ENCODE assay signal across 8 mouse cellular contexts in the genomic region with DNA sequence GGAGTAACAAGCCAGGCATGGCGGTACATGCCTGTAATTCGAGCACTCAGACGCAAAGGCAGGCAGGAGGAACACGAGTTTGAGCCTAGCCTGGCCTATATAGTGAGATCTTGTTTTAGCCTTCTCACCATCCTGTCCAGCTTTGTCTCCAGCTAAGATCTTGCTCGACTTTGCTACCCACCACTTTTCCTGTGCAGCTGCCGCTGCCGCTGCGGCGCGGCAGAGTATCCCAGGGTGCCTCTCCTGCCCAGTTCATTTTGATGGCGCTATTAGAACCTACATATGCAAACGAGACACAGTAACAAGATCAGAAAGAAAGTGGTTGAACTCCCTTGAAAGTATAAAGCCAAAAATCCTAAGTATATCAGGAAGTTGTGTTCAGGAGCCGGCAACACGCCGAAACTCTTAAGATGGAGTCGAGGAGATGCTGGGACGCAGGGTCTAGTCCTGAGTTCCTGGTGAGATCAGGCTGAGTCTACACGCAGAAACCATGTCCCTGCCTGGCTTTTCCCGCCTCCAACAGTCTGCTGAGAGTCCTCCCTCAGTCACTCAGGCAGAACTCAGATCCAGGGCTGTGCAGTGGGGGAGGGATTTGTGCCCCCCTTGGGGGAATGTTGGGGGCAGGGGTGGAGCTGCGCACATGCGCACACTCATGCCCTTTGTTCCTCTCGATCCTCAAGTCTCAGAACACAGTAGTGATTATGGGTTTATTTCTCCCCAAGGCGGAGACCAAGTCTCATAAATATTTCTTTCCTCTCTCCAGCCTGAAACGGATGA. TPM values are rescaled to one million over a fixed set of nuclear protein-coding genes. Genes with fewer than 3 reads are reported as not detected.
DNase-seq lines count a peak whose midpoint lies in the region; ATAC-seq and TF ChIP-seq lines count a peak whose summit lies in the region.

No protein-coding gene starts in this region.

- peak overlapping the region; percentile 97 for H3K27ac ChIP-seq in embryonic facial prominence, embryonic 15.5 days (replicated peaks)
- H3K27ac ChIP-seq in kidney, embryonic 14.5 days (ENCODE audit: low read depth, low read length) = peak overlapping the region; percentile 98
- peak overlapping the region; percentile 96 for H3K27ac ChIP-seq in limb, embryonic 15.5 days
- H3K27ac ChIP-seq in midbrain, postnatal 0 days (ENCODE audit: low read depth, low read length) = peak overlapping the region; percentile 93

- peak overlapping the region; percentile 48 for H3K4me2 ChIP-seq in embryonic facial prominence, embryonic 15.5 days (replicated peaks)
- peak overlapping the region; percentile 57 for H3K4me2 ChIP-seq in kidney, embryonic 14.5 days (replicated peaks; ENCODE audit: low read depth, low read length)
- H3K4me2 ChIP-seq in limb, embryonic 15.5 days = peak overlapping the region; percentile 49
- H3K4me2 ChIP-seq in midbrain, postnatal 0 days (ENCODE audit: low read depth, low read length, poor library complexity, severe bottlenecking) = peak overlapping the region; percentile 52

- no peak for TF ChIP-seq CTCF in midbrain, postnatal 0 days (IDR thresholded peaks at IDR 0.05)

- H3K4me1 ChIP-seq in embryonic facial prominence, embryonic 15.5 days = 0 out of 2 replicates have a peak, but pooled peaks cover 7% of the 10 kb centered on the region
- H3K4me1 ChIP-seq in kidney, embryonic 14.5 days (ENCODE audit: control insufficient read depth, insufficient read depth, low read length) = no peaks in the 10 kb centered on the region
- H3K4me1 ChIP-seq in limb, embryonic 15.5 days = peaks cover 7% of the 10 kb centered on the region; the same call in 1 of the 2 replicates
- H3K4me1 ChIP-seq in midbrain, postnatal 0 days (ENCODE audit: insufficient read depth, low read length) = no peaks in the 10 kb centered on the region

- H3K9me3 ChIP-seq in embryonic facial prominence, embryonic 15.5 days (replicated peaks) = no peaks in the 10 kb centered on the region
- no peaks in the 10 kb centered on the region for H3K9me3 ChIP-seq in kidney, embryonic 14.5 days (ENCODE audit: control insufficient read depth, low read length)
- H3K9me3 ChIP-seq in limb, embryonic 15.5 days = no peaks in the 10 kb centered on the region
- H3K9me3 ChIP-seq in midbrain, postnatal 0 days (ENCODE audit: low read length) = no peaks in the 10 kb centered on the region

- peak overlapping the region; percentile 12; the same call in 1 of the 2 replicates for H3K9ac ChIP-seq in embryonic facial prominence, embryonic 15.5 days
- H3K9ac ChIP-seq in kidney, embryonic 14.5 days (ENCODE audit: low read depth, low read length) = peak overlapping the region; percentile 59
- peak overlapping the region; percentile 33; the same call in 1 of the 2 replicates for H3K9ac ChIP-seq in limb, embryonic 15.5 days
- H3K9ac ChIP-seq in midbrain, postnatal 0 days (replicated peaks; ENCODE audit: low read length, poor library complexity, severe bottlenecking) = peak overlapping the region; percentile 63

- ATAC-seq in embryonic facial prominence, embryonic 15.5 days (ENCODE audit: insufficient number of reproducible peaks, low FRiP score, low TSS enrichment, low read depth) = peak; percentile 95
- peak; percentile 96 for ATAC-seq in kidney, embryonic 14.5 days (ENCODE audit: low FRiP score, low TSS enrichment)
- peak; percentile 94 for ATAC-seq in limb, embryonic 15.5 days (ENCODE audit: insufficient number of reproducible peaks, low FRiP score, low TSS enrichment, low read depth)
- ATAC-seq in midbrain, postnatal 0 days (ENCODE audit: low FRiP score) = peak; percentile 95

- WGBS in embryonic facial prominence, embryonic 15.5 days = 16% methylated on average over 24 of the region's 24 CpGs
- WGBS in kidney, embryonic 14.5 days = 13% methylated on average over 24 of the region's 24 CpGs
- WGBS in limb, embryonic 15.5 days = 13% methylated on average over 24 of the region's 24 CpGs
- WGBS in midbrain, postnatal 0 days = 18% methylated on average over 24 of the region's 24 CpGs

- H3K4me3 ChIP-seq in embryonic facial prominence, embryonic 15.5 days (replicated peaks) = peak overlapping the region; percentile 33
- peak overlapping the region; percentile 33 for H3K4me3 ChIP-seq in kidney, embryonic 14.5 days (ENCODE audit: low read length)
- peak overlapping the region; percentile 33 for H3K4me3 ChIP-seq in limb, embryonic 15.5 days
- H3K4me3 ChIP-seq in midbrain, postnatal 0 days (ENCODE audit: low read depth, low read length) = peak overlapping the region; percentile 33

- peak; percentile 90 for DNase-seq in 3T3-L1 (ENCODE audit: low read depth, low spot score)
- DNase-seq in adrenal gland, postnatal 4 days (ENCODE audit: low spot score in 2 of 2) = peak; percentile 30 to 47
- DNase-seq in heart, adult 9 months (ENCODE audit: low spot score in 2 of 2) = peak; percentile 92
- peak; percentile 92 for DNase-seq in midbrain, postnatal 0 days (ENCODE audit: low spot score)
- peak; percentile 72 to 76 for DNase-seq in spleen, postnatal 36 days (ENCODE audit: low spot score in 2 of 2)

- peaks cover 7% of the 10 kb centered on the region for H3K27me3 ChIP-seq in embryonic facial prominence, embryonic 15.5 days
- H3K27me3 ChIP-seq in kidney, embryonic 14.5 days (ENCODE audit: control insufficient read depth, insufficient read depth, low read length) = no peaks in the 10 kb centered on the region; the same call in 1 of the 2 replicates
- H3K27me3 ChIP-seq in limb, embryonic 15.5 days = 0 out of 2 replicates have a peak, but pooled peaks cover 7% of the 10 kb centered on the region
- H3K27me3 ChIP-seq in midbrain, postnatal 0 days (ENCODE audit: insufficient read depth, low read length) = no peaks in the 10 kb centered on the region

- H3K36me3 ChIP-seq in embryonic facial prominence, embryonic 15.5 days = no peaks in the 10 kb centered on the region
- H3K36me3 ChIP-seq in kidney, embryonic 14.5 days (ENCODE audit: control insufficient read depth, insufficient read depth, low read length) = no peaks in the 10 kb centered on the region
- no peaks in the 10 kb centered on the region for H3K36me3 ChIP-seq in limb, embryonic 15.5 days
- H3K36me3 ChIP-seq in midbrain, postnatal 0 days (ENCODE audit: insufficient read depth, low read length) = no peaks in the 10 kb centered on the region

RNA-seq across cellular contexts. Expression of a gene that starts 38.3 kb away (rescaled TPM):
- total RNA-seq in adrenal gland, postnatal 4 days (2021) = 100 to 1,000 TPM; 262 to 355 TPM
- 111 and 116 TPM in 2 replicates for polyA plus RNA-seq in embryonic facial prominence, embryonic 15.5 days (2015; fragmentation: Nextera tagmentation; extraction: Ambion mirVana)
- 131 and 161 TPM in 2 replicates for polyA plus RNA-seq in kidney, embryonic 14.5 days (2014; fragmentation: Nextera tagmentation; extraction: Ambion mirVana)
- polyA plus RNA-seq in limb, embryonic 15.5 days (2015; fragmentation: Nextera tagmentation; extraction: Ambion mirVana) = 107 and 121 TPM in 2 replicates
- total RNA-seq in midbrain, postnatal 0 days (2014; rRNA removed) = 120 and 161 TPM in 2 replicates
- 80.6 and 109 TPM in 2 replicates for polyA plus RNA-seq in midbrain, postnatal 0 days (2015; fragmentation: Nextera tagmentation; extraction: Ambion mirVana)

Comparison
In these comparisons a context has a peak if more than half of its experiments do, and no peak if none do; other contexts are left out.
1. Peak in every context shown above with its lines: DNase-seq, ATAC-seq, H3K4me3 ChIP-seq and H3K27ac ChIP-seq.
2. DNase-seq: peak in every context shown above with its lines; median percentile 92 in heart, adult 9 months; 92 in midbrain, postnatal 0 days; 90 in 3T3-L1; 74 in spleen, postnatal 36 days; 38 in adrenal gland, postnatal 4 days.
3. H3K9ac ChIP-seq: peak in every context shown above with its lines; median percentile 63 in midbrain, postnatal 0 days; 59 in kidney, embryonic 14.5 days; 33 in limb, embryonic 15.5 days; 12 in embryonic facial prominence, embryonic 15.5 days.